Mouse (Mus musculus): Measurements from ENCODE around the gene Med27. TPM values are rescaled to one million over a fixed set of nuclear protein-coding genes. Genes with fewer than 3 reads are reported as not detected.

Med27 gene
- 20.8 and 33.3 TPM in 2 replicates for polyA plus RNA-seq (2012; rRNA removed)

DNA sequence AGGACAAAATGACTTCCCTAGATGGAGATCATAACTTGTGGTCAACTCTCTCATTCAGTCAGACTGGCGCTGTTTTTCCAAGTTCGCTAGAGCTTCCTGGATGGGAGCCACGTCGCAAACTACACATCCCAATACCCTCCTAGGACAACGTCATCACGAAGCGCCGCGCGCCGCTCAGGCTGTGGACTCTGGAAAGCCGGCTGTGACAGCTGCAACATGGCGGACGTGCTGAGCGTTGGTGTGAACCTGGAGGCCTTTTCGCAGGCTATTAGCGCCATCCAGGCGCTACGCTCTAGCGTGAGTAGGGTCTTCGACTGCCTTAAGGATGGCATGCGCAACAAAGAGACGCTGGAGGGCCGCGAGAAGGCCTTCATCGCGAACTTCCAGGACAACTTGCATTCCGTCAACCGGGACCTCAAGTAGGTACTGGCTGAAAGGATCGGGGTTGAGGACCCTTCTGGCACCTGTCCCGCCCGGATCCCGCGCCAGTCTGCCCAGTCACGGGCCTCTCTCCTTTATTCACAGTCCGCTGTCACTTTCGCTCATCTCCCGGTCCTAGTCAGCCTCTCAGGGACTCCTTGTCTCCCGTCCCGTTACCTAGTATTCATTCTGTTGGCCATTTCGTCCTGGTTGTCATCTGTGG is at the start of gene Med27:
Med27 (plus strand) TSS at position 191 of the 643 bp plus-strand sequence.
- Histone ChIP-seq H3K36me3 (ENCODE audit: control insufficient read depth, insufficient read depth, low read length) (peaks cover 15% of the 10 kb centered on the region), H3K27ac (ENCODE audit: insufficient read depth, low read depth, low read length) (no peak within 1 kb of the TSS), H3K4me1 (ENCODE audit: control insufficient read depth, insufficient read depth, insufficient read length, low read length) (peaks cover 9% of the 10 kb centered on the region; the same call in 1 of the 2 replicates), H3K27me3 (ENCODE audit: control insufficient read depth, insufficient read depth, low read length) (no peaks in the 10 kb centered on the region), H3K4me3 (ENCODE audit: low read depth, low read length) (peak within 1 kb of the TSS; percentile 73)
- under 1% methylated on average over 41 of the region's 41 CpGs for WGBS
- no peak for TF ChIP-seq CTCF (IDR thresholded peaks at IDR 0.05; ENCODE audit: extremely low read depth, insufficient read length, insufficient replicate concordance, low read depth, low read length)
- no peak; the same call in 1 of the 2 replicates for TF ChIP-seq POLR2A (IDR thresholded peaks at IDR 0.05; ENCODE audit: low read depth, low read length)

GRCm38 (mm10) chr2:29309966-29310365 is 36.7 kb upstream of the Med27 start:
- TF ChIP-seq POLR2A (IDR thresholded peaks at IDR 0.05; ENCODE audit: low read depth, low read length) = no peak
- no peak for TF ChIP-seq CTCF (IDR thresholded peaks at IDR 0.05; ENCODE audit: extremely low read depth, insufficient read length, insufficient replicate concordance, low read depth, low read length)
- WGBS = 39% methylated on average over 7 of the region's 7 CpGs
- Histone ChIP-seq H3K36me3 (ENCODE audit: control insufficient read depth, insufficient read depth, low read length) (no peaks in the 10 kb centered on the region), H3K27me3 (ENCODE audit: control insufficient read depth, insufficient read depth, low read length) (no peaks in the 10 kb centered on the region), H3K27ac (ENCODE audit: insufficient read depth, low read depth, low read length) (no peak overlapping the region), H3K4me1 (ENCODE audit: control insufficient read depth, insufficient read depth, insufficient read length, low read length) (no peaks in the 10 kb centered on the region), H3K4me3 (ENCODE audit: low read depth, low read length) (no peak overlapping the region)

GRCm38 (mm10) chr2:29312058-29312457 is 34.6 kb upstream of the Med27 start:
- Histone ChIP-seq H3K27me3 (ENCODE audit: control insufficient read depth, insufficient read depth, low read length) (no peaks in the 10 kb centered on the region), H3K36me3 (ENCODE audit: control insufficient read depth, insufficient read depth, low read length) (no peaks in the 10 kb centered on the region), H3K27ac (ENCODE audit: insufficient read depth, low read depth, low read length) (no peak overlapping the region), H3K4me3 (ENCODE audit: low read depth, low read length) (no peak overlapping the region), H3K4me1 (ENCODE audit: control insufficient read depth, insufficient read depth, insufficient read length, low read length) (no peaks in the 10 kb centered on the region)
- WGBS = 78% methylated on average over 5 of the region's 5 CpGs
- TF ChIP-seq POLR2A (IDR thresholded peaks at IDR 0.05; ENCODE audit: low read depth, low read length) (no peak), CTCF (IDR thresholded peaks at IDR 0.05; ENCODE audit: extremely low read depth, insufficient read length, insufficient replicate concordance, low read depth, low read length) (no peak)

DNA sequence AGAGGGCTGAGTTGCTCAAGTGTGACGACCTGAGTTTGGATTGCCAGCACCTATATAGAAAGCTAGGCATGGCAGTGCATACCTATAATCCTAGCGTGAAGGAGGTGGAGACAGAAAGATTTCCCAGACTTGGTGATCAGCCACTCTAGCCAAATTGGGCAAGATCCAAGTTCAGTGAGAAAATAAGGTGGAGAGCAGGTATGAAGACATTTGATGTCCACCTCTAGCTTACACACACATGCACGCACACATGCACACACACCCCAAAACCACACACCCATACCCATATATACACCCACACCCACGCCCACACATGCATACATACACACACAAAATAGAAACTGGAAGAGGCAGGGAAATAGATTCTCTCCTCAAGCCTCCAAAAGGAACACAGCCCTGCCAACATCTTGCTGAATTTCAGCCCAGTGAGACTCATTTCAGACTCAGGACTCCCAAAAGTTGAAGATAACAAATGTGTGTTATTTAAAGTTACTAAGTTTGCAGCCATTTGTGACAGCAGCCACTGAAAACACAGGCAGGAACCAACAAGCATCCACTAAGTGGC is 28.6 kb upstream of the Med27 start:
- no peak overlapping the region for H3K27ac ChIP-seq (ENCODE audit: insufficient read depth, low read depth, low read length)
- no peaks in the 10 kb centered on the region for H3K4me1 ChIP-seq (ENCODE audit: control insufficient read depth, insufficient read depth, insufficient read length, low read length)
- WGBS = 63% methylated on average over 4 of the region's 4 CpGs
- TF ChIP-seq POLR2A (IDR thresholded peaks at IDR 0.05; ENCODE audit: low read depth, low read length) = no peak
- no peak for TF ChIP-seq CTCF (IDR thresholded peaks at IDR 0.05; ENCODE audit: extremely low read depth, insufficient read length, insufficient replicate concordance, low read depth, low read length)
- no peaks in the 10 kb centered on the region for H3K36me3 ChIP-seq (ENCODE audit: control insufficient read depth, insufficient read depth, low read length)
- H3K27me3 ChIP-seq (ENCODE audit: control insufficient read depth, insufficient read depth, low read length) = no peaks in the 10 kb centered on the region
- no peak overlapping the region for H3K4me3 ChIP-seq (ENCODE audit: low read depth, low read length)

DNA sequence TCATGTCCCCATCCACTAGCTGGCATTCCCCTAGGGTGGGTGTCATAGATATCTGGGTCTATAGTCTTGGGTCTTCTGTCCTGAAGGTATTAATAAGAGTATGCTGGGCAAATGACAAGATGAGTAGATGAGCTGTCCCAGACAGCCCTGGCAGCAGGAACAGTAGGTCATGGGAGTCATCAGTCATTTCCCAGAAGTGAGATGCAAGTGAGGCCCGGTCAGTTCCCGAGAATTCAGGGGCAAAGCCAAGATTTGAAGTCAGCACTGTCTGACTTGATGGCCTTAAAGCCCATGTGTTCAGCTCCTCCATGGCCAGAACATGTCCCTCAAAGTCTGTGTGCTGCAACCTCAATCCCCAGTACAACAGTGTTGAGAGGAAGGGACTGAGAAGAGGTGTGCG is 28.0 kb upstream of the Med27 start:
- Histone ChIP-seq H3K4me1 (ENCODE audit: control insufficient read depth, insufficient read depth, insufficient read length, low read length) (no peaks in the 10 kb centered on the region), H3K36me3 (ENCODE audit: control insufficient read depth, insufficient read depth, low read length) (no peaks in the 10 kb centered on the region), H3K27me3 (ENCODE audit: control insufficient read depth, insufficient read depth, low read length) (no peaks in the 10 kb centered on the region), H3K4me3 (ENCODE audit: low read depth, low read length) (no peak overlapping the region), H3K27ac (ENCODE audit: insufficient read depth, low read depth, low read length) (no peak overlapping the region)
- WGBS = 75% methylated on average over 3 of the region's 3 CpGs
- TF ChIP-seq CTCF (IDR thresholded peaks at IDR 0.05; ENCODE audit: extremely low read depth, insufficient read length, insufficient replicate concordance, low read depth, low read length) (no peak), POLR2A (IDR thresholded peaks at IDR 0.05; ENCODE audit: low read depth, low read length) (no peak)

- Histone ChIP-seq H3K36me3 (ENCODE audit: control insufficient read depth, insufficient read depth, low read length) (no peaks in the 10 kb centered on the region), H3K27me3 (ENCODE audit: control insufficient read depth, insufficient read depth, low read length) (no peaks in the 10 kb centered on the region), H3K27ac (ENCODE audit: insufficient read depth, low read depth, low read length) (no peak overlapping the region), H3K4me1 (ENCODE audit: control insufficient read depth, insufficient read depth, insufficient read length, low read length) (no peaks in the 10 kb centered on the region), H3K4me3 (ENCODE audit: low read depth, low read length) (no peak overlapping the region)
- WGBS = 68% methylated on average over 11 of the region's 11 CpGs
- TF ChIP-seq CTCF (IDR thresholded peaks at IDR 0.05; ENCODE audit: extremely low read depth, insufficient read length, insufficient replicate concordance, low read depth, low read length) (no peak), POLR2A (IDR thresholded peaks at IDR 0.05; ENCODE audit: low read depth, low read length) (no peak)
Measured at GRCm38 (mm10) chr2:29320229-29320751, 26.3 kb upstream of the Med27 start.

- no peak for TF ChIP-seq POLR2A (IDR thresholded peaks at IDR 0.05; ENCODE audit: low read depth, low read length)
- no peak for TF ChIP-seq CTCF (IDR thresholded peaks at IDR 0.05; ENCODE audit: extremely low read depth, insufficient read length, insufficient replicate concordance, low read depth, low read length)
- Histone ChIP-seq H3K27me3 (ENCODE audit: control insufficient read depth, insufficient read depth, low read length) (no peaks in the 10 kb centered on the region), H3K36me3 (ENCODE audit: control insufficient read depth, insufficient read depth, low read length) (no peaks in the 10 kb centered on the region), H3K4me3 (ENCODE audit: low read depth, low read length) (no peak overlapping the region), H3K27ac (ENCODE audit: insufficient read depth, low read depth, low read length) (no peak overlapping the region), H3K4me1 (ENCODE audit: control insufficient read depth, insufficient read depth, insufficient read length, low read length) (no peaks in the 10 kb centered on the region)
- 77% methylated on average over 6 of the region's 6 CpGs for whole genome bisulfite sequencing
Measured at GRCm38 (mm10) chr2:29320780-29321179, 25.8 kb upstream of the Med27 start.
